Mouse (Mus musculus) embryonic facial prominence, embryonic 12.5 days (tissue): Measurements from ENCODE around the gene Slc1a5. TPM values are rescaled to one million over a fixed set of nuclear protein-coding genes. Genes with fewer than 3 reads are reported as not detected.

Source experiments
- ATAC-seq: fragments of 200-750 bp; cut with Nextera tagmentation; 2 replicates; pipeline ENCODE4 v1.8.0; 2017; ENCODE audit not compliant: insufficient number of reproducible peaks, insufficient read depth, low FRiP score, low TSS enrichment
- H3K27ac ChIP-seq: fragments of 300-500 bp; sonication (generic); 2 replicates; pipeline ENCODE4 v1.5.1; 2016; ENCODE audit warnings: mild to moderate bottlenecking
- H3K27me3 ChIP-seq: fragments of 300-500 bp; sonication (generic); 2 replicates; pipeline ENCODE4 v1.6.1; 2016; ENCODE audit warnings: mild to moderate bottlenecking, moderate library complexity
- H3K36me3 ChIP-seq: fragments of 300-500 bp; sonication (generic); 2 replicates; pipeline ENCODE4 v1.6.1; 2016; ENCODE audit warnings: mild to moderate bottlenecking
- H3K4me1 ChIP-seq: fragments of 300-500 bp; sonication (generic); 2 replicates; pipeline ENCODE4 v1.6.1; 2016
- H3K4me2 ChIP-seq: fragments of 300-500 bp; sonication (generic); replicated peaks from 2 replicates; pipeline ENCODE4 v1.6.1; 2016; ENCODE audit warnings: mild to moderate bottlenecking, moderate library complexity
- H3K4me3 ChIP-seq: fragments of 300-500 bp; sonication (generic); 2 replicates; pipeline ENCODE4 v1.5.1; 2016; ENCODE audit warnings: mild to moderate bottlenecking
- H3K9ac ChIP-seq: fragments of 300-500 bp; sonication (generic); 2 replicates; pipeline ENCODE4 v1.6.1; 2016; ENCODE audit warnings: mild to moderate bottlenecking, moderate library complexity
- H3K9me3 ChIP-seq: fragments of 300-500 bp; sonication (generic); 2 replicates; pipeline ENCODE4 v1.6.1; 2016; ENCODE audit warnings: mild to moderate bottlenecking, moderate library complexity
- WGBS: fragments of 180-500 bp; shearing (Covaris S2); methylation state at CpG from one replicate; pipeline ENCODE4 v1.1.7; 2016; 5-methylcytosine and 5-hydroxymethylcytosine counted together
- polyA plus RNA-seq: library from polyadenylated mRNA; unstranded; fragments of >200 nt; fragmentation: Nextera tagmentation; extraction: Ambion mirVana; gene quantifications from 2 replicates; pipeline ENCODE4 v1.2.1, GENCODE M21; 2016

Slc1a5 gene
- polyA plus RNA-seq = 33.3 and 34.0 TPM in 2 replicates

- peak within 1 kb of the TSS; percentile 99 for H3K4me2 ChIP-seq
- H3K9me3 ChIP-seq = no peaks in the 10 kb centered on the region
- 3% methylated on average over 34 of the region's 34 CpGs for WGBS
- peaks cover 23% of the 10 kb centered on the region for H3K4me1 ChIP-seq
- peak; percentile 64 for ATAC-seq
- peak within 1 kb of the TSS; percentile 68 for H3K4me3 ChIP-seq
- no peaks in the 10 kb centered on the region for H3K27me3 ChIP-seq
- H3K9ac ChIP-seq = peak within 1 kb of the TSS; percentile 75
- peak within 1 kb of the TSS; percentile 64; the same call in 1 of the 2 replicates for H3K27ac ChIP-seq
- 0 out of 2 replicates have a peak, but pooled peaks cover 4% of the 10 kb centered on the region for H3K36me3 ChIP-seq
Observed at GRCm38 (mm10) chr7:16780825-16781554, at the start of gene Slc1a5. Gene Slc1a5 (plus strand): TSS chr7:16781340.

GRCm38 (mm10) chr7:16731893-16732422 lies 49.2 kb upstream of the Slc1a5 start:
- Histone ChIP-seq H3K9me3 (no peaks in the 10 kb centered on the region), H3K9ac (no peak overlapping the region), H3K36me3 (no peaks in the 10 kb centered on the region), H3K4me1 (peaks cover 6% of the 10 kb centered on the region), H3K4me3 (no peak overlapping the region), H3K27me3 (no peaks in the 10 kb centered on the region), H3K27ac (no peak overlapping the region), H3K4me2 (no peak overlapping the region)
- ATAC-seq = no peak
- WGBS = 81% methylated on average over 7 of the region's 7 CpGs

GRCm38 (mm10) chr7:16737606-16738072 lies 43.5 kb upstream of the Slc1a5 start:
- 37% methylated on average over 10 of the region's 10 CpGs for WGBS
- H3K4me3 ChIP-seq = peak overlapping the region; percentile 86
- peak overlapping the region; percentile 84 for H3K4me2 ChIP-seq
- H3K27ac ChIP-seq = no peak overlapping the region
- peaks cover 14% of the 10 kb centered on the region for H3K4me1 ChIP-seq
- H3K9ac ChIP-seq = no peak overlapping the region; the same call in 1 of the 2 replicates
- no peak; the same call in 1 of the 2 replicates for ATAC-seq
- no peaks in the 10 kb centered on the region for H3K27me3 ChIP-seq
- H3K36me3 ChIP-seq = no peaks in the 10 kb centered on the region
- H3K9me3 ChIP-seq = no peaks in the 10 kb centered on the region

- WGBS = under 1% methylated on average over 34 of the region's 34 CpGs
- H3K27me3 ChIP-seq = no peaks in the 10 kb centered on the region
- H3K27ac ChIP-seq = peak within 1 kb of the TSS; percentile 54; the same call in 1 of the 2 replicates
Observed at GRCm38 (mm10) chr7:16738073-16738696, 43.0 kb upstream of the Slc1a5 start, which contains the start of gene Ap2s1. Gene Ap2s1 (plus strand): TSS chr7:16738410.

GRCm38 (mm10) chr7:16739056-16739604 lies 42.0 kb upstream of the Slc1a5 start:
- Histone ChIP-seq H3K9ac (peak overlapping the region; percentile 91), H3K4me1 (peaks cover 14% of the 10 kb centered on the region), H3K9me3 (no peaks in the 10 kb centered on the region), H3K4me3 (peak overlapping the region; percentile 86), H3K27ac (no peak overlapping the region), H3K36me3 (peaks cover 15% of the 10 kb centered on the region), H3K27me3 (no peaks in the 10 kb centered on the region), H3K4me2 (peak overlapping the region; percentile 84)
- WGBS = 50% methylated on average over 10 of the region's 10 CpGs
- ATAC-seq = no peak

More at GRCm38 (mm10) chr7:16738073-16738696, 43.0 kb upstream of the Slc1a5 start, which contains the start of gene Ap2s1:
- H3K4me3 ChIP-seq = peak within 1 kb of the TSS; percentile 86
- peaks cover 5% of the 10 kb centered on the region for H3K36me3 ChIP-seq
- ATAC-seq = peak; percentile 95
- H3K4me2 ChIP-seq = peak within 1 kb of the TSS; percentile 84
- peak within 1 kb of the TSS; percentile 91 for H3K9ac ChIP-seq
- no peaks in the 10 kb centered on the region for H3K9me3 ChIP-seq
- peaks cover 14% of the 10 kb centered on the region for H3K4me1 ChIP-seq

- Histone ChIP-seq H3K36me3 (peaks cover 63% of the 10 kb centered on the region), H3K27ac (no peak overlapping the region)
- WGBS = 88% methylated on average over 4 of the region's 4 CpGs
Observed at GRCm38 (mm10) chr7:16745373-16745772, 35.8 kb upstream of the Slc1a5 start.

GRCm38 (mm10) chr7:16746093-16746492 lies 35.0 kb upstream of the Slc1a5 start:
- Histone ChIP-seq H3K4me1 (no peaks in the 10 kb centered on the region), H3K36me3 (peaks cover 63% of the 10 kb centered on the region), H3K27ac (no peak overlapping the region), H3K9me3 (no peaks in the 10 kb centered on the region), H3K4me2 (no peak overlapping the region), H3K9ac (no peak overlapping the region), H3K27me3 (no peaks in the 10 kb centered on the region), H3K4me3 (no peak overlapping the region)
- 54% methylated on average over 3 of the region's 3 CpGs for WGBS
- no peak for ATAC-seq

More at GRCm38 (mm10) chr7:16745373-16745772, 35.8 kb upstream of the Slc1a5 start:
- no peaks in the 10 kb centered on the region for H3K4me1 ChIP-seq
- ATAC-seq = no peak
- H3K4me2 ChIP-seq = no peak overlapping the region
- no peak overlapping the region for H3K9ac ChIP-seq
- H3K27me3 ChIP-seq = no peaks in the 10 kb centered on the region
- no peaks in the 10 kb centered on the region for H3K9me3 ChIP-seq
- H3K4me3 ChIP-seq = no peak overlapping the region

- Histone ChIP-seq H3K4me2 (no peak overlapping the region), H3K9ac (no peak overlapping the region), H3K9me3 (no peaks in the 10 kb centered on the region), H3K27me3 (no peaks in the 10 kb centered on the region), H3K27ac (no peak overlapping the region), H3K4me3 (no peak overlapping the region), H3K36me3 (peaks cover 63% of the 10 kb centered on the region), H3K4me1 (no peaks in the 10 kb centered on the region)
- 92% methylated on average over 6 of the region's 6 CpGs for WGBS
- no peak for ATAC-seq
Observed at GRCm38 (mm10) chr7:16747656-16748055, 33.5 kb upstream of the Slc1a5 start.

GRCm38 (mm10) chr7:16752016-16752415 lies 29.1 kb upstream of the Slc1a5 start:
- Histone ChIP-seq H3K36me3 (peaks cover 29% of the 10 kb centered on the region), H3K4me1 (no peaks in the 10 kb centered on the region), H3K27me3 (no peaks in the 10 kb centered on the region), H3K9me3 (no peaks in the 10 kb centered on the region), H3K4me2 (no peak overlapping the region), H3K9ac (no peak overlapping the region), H3K4me3 (no peak overlapping the region), H3K27ac (no peak overlapping the region)
- 83% methylated on average over 12 of the region's 12 CpGs for WGBS
- ATAC-seq = no peak

- 64% methylated on average over 17 of the region's 17 CpGs for WGBS
- H3K4me2 ChIP-seq = no peak overlapping the region
- no peak overlapping the region for H3K4me3 ChIP-seq
- no peaks in the 10 kb centered on the region for H3K27me3 ChIP-seq
- peaks cover 6% of the 10 kb centered on the region; the same call in 1 of the 2 replicates for H3K4me1 ChIP-seq
- ATAC-seq = no peak
- no peak overlapping the region for H3K9ac ChIP-seq
- H3K36me3 ChIP-seq = no peaks in the 10 kb centered on the region
- no peak overlapping the region for H3K27ac ChIP-seq
- H3K9me3 ChIP-seq = no peaks in the 10 kb centered on the region
Observed at GRCm38 (mm10) chr7:16755362-16756017, 25.6 kb upstream of the Slc1a5 start.
